21 mouse cellular contexts compared by ENCODE assay signal in genomic region chr10:111854254-111854653, GRCm38 (mm10).
DNase-seq lines count a peak whose midpoint lies in the region; ATAC-seq and TF ChIP-seq lines count a peak whose summit lies in the region.
"Had no signal": no experiment of that assay in that cellular context is flagged by ENCODE, and none has a peak within 500 bp of the region (broad histone marks: within the 10 kb centered on the region; RNA-seq: fewer than 3 reads in every experiment).

No protein-coding gene starts in this region.

- no peak overlapping the region for H3K9ac ChIP-seq in lung, embryonic 16.5 days (ENCODE audit: low read length)
- H3K9ac ChIP-seq in ES-Bruce4 (ENCODE audit: low read depth, poor library complexity, severe bottlenecking): no peak overlapping the region
- H3K9ac ChIP-seq: embryonic facial prominence, embryonic 12.5 days; forebrain, embryonic 13.5 days; forebrain, embryonic 15.5 days; forebrain, postnatal 0 days had no signal

- ATAC-seq in lung, embryonic 16.5 days (ENCODE audit: low read depth): peak; percentile 36
- ATAC-seq: forebrain, embryonic 13.5 days; forebrain, embryonic 15.5 days; forebrain, postnatal 0 days had no signal

- no peak overlapping the region for H3K4me3 ChIP-seq in lung, embryonic 16.5 days (ENCODE audit: low read length)
- H3K4me3 ChIP-seq in lung, adult 2 months (replicated peaks; ENCODE audit: extremely low read depth, low read depth, low read length): no peak overlapping the region
- H3K4me3 ChIP-seq in ES-Bruce4 (ENCODE audit: low read depth, low read length): no peak overlapping the region
- H3K4me3 ChIP-seq: embryonic facial prominence, embryonic 10.5 days; embryonic facial prominence, embryonic 12.5 days; forebrain, embryonic 13.5 days; forebrain, embryonic 15.5 days had no signal

- H3K27me3 ChIP-seq in lung, embryonic 16.5 days (ENCODE audit: control insufficient read depth, insufficient read depth, low read depth, low read length): no peaks in the 10 kb centered on the region
- no peaks in the 10 kb centered on the region for H3K27me3 ChIP-seq in ES-Bruce4 (ENCODE audit: control insufficient read depth, insufficient read depth, low read length, poor library complexity, severe bottlenecking)
- H3K27me3 ChIP-seq: embryonic facial prominence, embryonic 12.5 days; forebrain, embryonic 13.5 days; forebrain, embryonic 15.5 days had no signal

- 49% methylated on average over 5 of the region's 5 CpGs for WGBS in lung, embryonic 16.5 days
- WGBS in lung, adult 2 months: 59% methylated on average over 5 of the region's 5 CpGs

- H3K9me3 ChIP-seq in lung, embryonic 16.5 days (ENCODE audit: control insufficient read depth, low read length): no peaks in the 10 kb centered on the region
- H3K9me3 ChIP-seq in ES-Bruce4 (replicated peaks; ENCODE audit: control insufficient read depth, insufficient read depth, low read length, poor library complexity, severe bottlenecking): no peaks in the 10 kb centered on the region
- H3K9me3 ChIP-seq: embryonic facial prominence, embryonic 10.5 days; embryonic facial prominence, embryonic 12.5 days; forebrain, embryonic 13.5 days; forebrain, embryonic 15.5 days had no signal

- no peak for DNase-seq in lung, adult 2 months
- DNase-seq in ES-CJ7 (ENCODE audit: low read depth, low spot score) (peak; percentile 51), ZHBTc4 (ENCODE audit: low read depth, low spot score) (peak; percentile 45)
- no peak for DNase-seq in embryo, embryonic 10.5 days (ENCODE audit: low spot score)
- no peak for DNase-seq in embryo, embryonic 9.5 days (ENCODE audit: extremely low spot score)
- DNase-seq: adrenal gland, adult 8-10 months; adrenal gland, postnatal 14 days; adrenal gland, postnatal 36 days; cerebellum, adult 11-12 months; cerebellum, adult 2 months; cerebellum, adult 9-10 months; cerebellum, postnatal 10 days; cerebellum, postnatal 25 days; embryo, embryonic 11 days; forebrain, postnatal 0 days had no signal

- peak; percentile 82 for TF ChIP-seq EP300 in ES-Bruce4 (IDR thresholded peaks at IDR 0.05; ENCODE audit: insufficient read depth, low read depth, low read length)

- H3K4me2 ChIP-seq in lung, embryonic 16.5 days (ENCODE audit: low read depth, low read length): no peak overlapping the region
- H3K4me2 ChIP-seq: embryonic facial prominence, embryonic 12.5 days; forebrain, embryonic 13.5 days; forebrain, embryonic 15.5 days had no signal

- H3K4me1 ChIP-seq in lung, embryonic 16.5 days (replicated peaks; ENCODE audit: control insufficient read depth, insufficient read depth, low read length): peaks cover 3% of the 10 kb centered on the region; the same call in 1 of the 2 replicates
- H3K4me1 ChIP-seq in lung, adult 2 months (ENCODE audit: control insufficient read depth, insufficient read depth, low read length): 0 out of 2 replicates have a peak, but pooled peaks cover 3% of the 10 kb centered on the region
- peaks cover 7% of the 10 kb centered on the region for H3K4me1 ChIP-seq in ES-Bruce4 (ENCODE audit: control insufficient read depth, insufficient read depth, low read length)
- H3K4me1 ChIP-seq: embryonic facial prominence, embryonic 12.5 days; forebrain, embryonic 15.5 days had no signal

- TF ChIP-seq CTCF in lung, adult 2 months (IDR thresholded peaks at IDR 0.05; ENCODE audit: insufficient read depth, low read length): no peak
- no peak for TF ChIP-seq CTCF in ES-Bruce4 (IDR thresholded peaks at IDR 0.05; ENCODE audit: low read depth, low read length)

- no peak for TF ChIP-seq POLR2A in lung, adult 2 months (IDR thresholded peaks at IDR 0.05; ENCODE audit: borderline replicate concordance, extremely low read depth, low read depth, low read length)
- no peak for TF ChIP-seq POLR2A in ES-Bruce4 (IDR thresholded peaks at IDR 0.05; ENCODE audit: insufficient read depth, low read length)

- no peaks in the 10 kb centered on the region for H3K36me3 ChIP-seq in lung, embryonic 16.5 days (ENCODE audit: control insufficient read depth, insufficient read depth, low read length)
- H3K36me3 ChIP-seq in ES-Bruce4 (ENCODE audit: control insufficient read depth, insufficient read depth, low read length, poor library complexity, severe bottlenecking): no peaks in the 10 kb centered on the region
- H3K36me3 ChIP-seq: embryonic facial prominence, embryonic 10.5 days; embryonic facial prominence, embryonic 12.5 days; forebrain, embryonic 15.5 days had no signal

- no peak overlapping the region for H3K27ac ChIP-seq in lung, embryonic 16.5 days (ENCODE audit: low read length)
- H3K27ac ChIP-seq in ES-Bruce4 (ENCODE audit: insufficient read depth, low read length): peak overlapping the region; percentile 33; the same call in 1 of the 2 replicates
- H3K27ac ChIP-seq: embryonic facial prominence, embryonic 10.5 days; embryonic facial prominence, embryonic 12.5 days; forebrain, embryonic 13.5 days; forebrain, embryonic 15.5 days had no signal

Comparison
In these comparisons a context has a peak if more than half of its experiments do, and no peak if none do; other contexts are left out.
1. DNase-seq: peak in ES-CJ7 (single experiment) and ZHBTc4 (single experiment); none in lung, adult 2 months (single experiment), embryo, embryonic 10.5 days (single experiment) and embryo, embryonic 9.5 days (single experiment).